Mouse (Mus musculus) heart, postnatal 10 days (tissue): ENCODE results near the gene Mc3r. TPM values are rescaled to one million over a fixed set of nuclear protein-coding genes. Genes with fewer than 3 reads are reported as not detected.

Source experiments
- DNase-seq, 2 experiments: peaks; one replicate each; pipeline ENCODE4 v3.0.0; 2021
- intact Hi-C: fragments of 180-260 bp; cut with DNase I; formaldehyde crosslinking; loops from one replicate; pipeline ENCODE4 v1.15.1; 2025
- total RNA-seq, 2 experiments: library from RNA; stranded (reverse); gene quantifications; 2 replicates each; pipeline ENCODE4 v1.2.3; 2021

Mc3r gene
- total RNA-seq, 2 experiments from 2014 or later, result not detected

DNA sequence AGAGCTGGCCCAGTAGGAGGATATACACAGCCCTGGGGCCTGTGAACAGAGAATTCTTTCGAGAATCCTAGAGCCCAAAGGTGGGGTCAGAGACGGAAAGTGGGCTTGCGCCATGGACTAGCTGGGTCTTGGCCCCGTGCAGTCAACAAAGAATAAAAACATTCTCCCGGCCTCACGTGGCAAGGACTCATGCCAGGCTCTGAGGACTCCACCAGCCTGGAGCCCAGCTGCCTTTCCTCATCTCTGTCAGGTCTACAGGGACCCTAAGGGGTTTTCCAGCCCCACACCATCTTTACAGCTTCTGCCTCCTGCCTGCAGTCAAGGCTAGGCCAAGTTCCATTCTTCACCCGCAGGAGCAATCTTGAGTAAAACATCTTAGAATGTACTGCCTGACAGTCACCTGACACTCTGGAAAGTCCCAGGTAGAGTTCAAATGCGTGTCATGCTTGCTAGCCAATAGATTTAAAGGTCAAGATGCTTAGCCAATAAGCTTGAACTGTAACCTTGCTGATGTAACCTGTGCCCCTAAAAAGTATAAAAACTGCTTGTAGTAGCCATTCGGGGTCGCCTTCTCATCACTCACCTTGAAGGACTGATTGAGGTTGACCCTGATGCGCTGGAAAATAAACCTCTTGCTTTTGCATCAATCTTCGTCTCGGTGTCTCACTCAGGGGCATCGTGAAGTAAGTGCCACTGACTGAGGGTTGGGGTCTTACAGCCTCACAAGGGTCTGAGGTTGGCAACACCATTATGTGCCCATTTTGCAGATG, 43.6 kb downstream of the Mc3r start:
- intact Hi-C loops, result no loop called here
- DNase-seq, result no peak

DNA sequence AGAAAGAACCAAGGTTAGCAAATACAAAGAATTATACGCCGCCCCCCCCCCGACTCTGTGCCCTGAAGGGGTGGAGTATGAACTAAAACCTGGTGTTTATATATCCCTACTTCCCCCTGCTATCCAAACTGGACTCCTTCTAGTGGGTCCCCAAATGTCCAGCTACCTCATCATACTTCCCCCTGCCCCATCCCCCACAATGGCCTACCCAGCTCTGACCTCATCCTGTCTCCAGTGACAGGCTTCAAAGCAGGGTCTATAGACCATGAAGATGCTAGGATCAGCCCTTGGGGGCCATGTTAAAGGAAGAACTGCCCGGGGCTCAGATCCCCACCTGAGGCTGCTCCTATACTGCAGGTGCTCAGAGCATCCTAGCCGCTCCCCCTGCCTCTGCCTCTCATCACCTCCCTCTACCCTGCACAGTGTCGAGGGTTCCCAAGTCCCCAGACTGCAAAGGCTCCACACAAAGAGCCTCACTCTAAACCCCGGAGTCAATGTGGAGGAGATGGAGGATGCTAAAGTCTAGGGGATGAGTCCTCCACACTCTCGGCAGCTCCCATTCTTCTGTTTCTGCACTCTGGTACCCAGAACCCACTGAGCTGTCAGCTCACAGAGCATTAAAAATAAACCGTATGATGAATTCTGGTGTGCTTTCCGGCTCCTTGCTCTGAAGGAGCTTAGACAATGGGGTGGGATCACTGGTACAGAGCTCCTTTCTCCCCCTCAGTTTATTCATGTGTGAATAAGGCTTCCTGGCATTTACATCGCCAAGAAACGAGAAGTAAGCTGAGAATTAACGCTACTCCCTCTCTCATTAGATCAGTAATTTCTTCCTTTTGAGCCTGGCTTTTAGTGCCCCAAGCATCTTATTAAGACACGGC, 44.5 kb downstream of the Mc3r start:
- intact Hi-C loops, result no loop called here
- no peak for DNase-seq

DNA sequence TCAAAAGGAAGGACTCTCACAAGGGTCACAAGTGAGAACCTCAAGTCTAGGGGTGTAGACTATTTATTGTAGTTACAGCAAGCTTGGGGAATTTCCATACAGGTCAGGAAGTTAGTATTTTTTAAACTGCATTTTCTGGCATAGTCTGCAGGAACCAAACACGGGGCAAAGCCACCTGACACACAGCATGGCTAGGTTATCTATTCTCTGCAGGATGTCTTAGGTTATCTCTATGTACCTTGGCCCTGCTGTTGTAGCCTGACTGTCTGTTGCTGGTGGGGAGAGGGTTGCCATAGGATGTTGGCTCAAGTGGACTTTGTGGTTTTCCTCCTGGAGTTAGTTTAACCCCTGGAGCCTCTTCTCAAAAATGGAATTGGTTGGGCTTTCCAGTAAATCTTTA, 49.8 kb downstream of the Mc3r start:
- intact Hi-C loops, result no loop called here

DNA sequence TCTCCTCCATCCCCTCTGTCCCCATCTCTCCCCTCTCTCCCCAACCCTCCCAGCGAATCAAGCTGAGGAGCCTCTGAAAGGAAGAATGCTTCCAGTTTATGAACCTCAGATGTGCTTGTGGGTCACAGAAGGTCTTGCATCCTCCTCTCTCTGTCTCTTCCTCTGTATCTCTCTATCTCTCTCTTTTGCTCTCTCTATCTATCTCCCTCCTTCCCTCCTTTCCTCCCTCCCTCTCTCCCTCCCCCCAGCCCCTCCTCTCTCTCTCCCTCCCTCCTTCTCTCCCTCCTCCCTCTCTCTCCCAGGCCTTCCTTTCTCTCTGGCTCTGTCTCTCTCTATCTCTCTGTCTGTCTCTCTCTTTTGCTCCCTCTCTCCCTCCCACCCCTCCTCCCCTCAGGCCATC, 50.2 kb downstream of the Mc3r start:
- no peak for DNase-seq
- intact Hi-C loops, result no loop called here

More for the DNA sequence above, 49.8 kb downstream of the Mc3r start:
- no peak for DNase-seq

- intact Hi-C loops, result no loop called here
- no peak for DNase-seq
Measured at GRCm38 (mm10) chr2:172299126-172299921, 51.0 kb downstream of the Mc3r start.

Other genes with a start within 250 kb of the Mc3r start
- not detected for gene Cbln4, start 205.0 kb upstream of the Mc3r start, total RNA-seq
- 1 to 10 TPM; 7.2 to 9.1 TPM for gene Fam210b, start 97.1 kb downstream of the Mc3r start, total RNA-seq
- gene Aurka, start 122.0 kb downstream of the Mc3r start, total RNA-seq, result 10 to 100 TPM; 10.8 to 13.7 TPM
- gene Cstf1, start 122.2 kb downstream of the Mc3r start, total RNA-seq, result 10 to 100 TPM; 23.1 TPM
- under 1 TPM; 0.22 to 0.25 TPM for gene Cass4, start 145.3 kb downstream of the Mc3r start, total RNA-seq
- gene Rtf2, start 192.1 kb downstream of the Mc3r start, total RNA-seq, result 10 to 100 TPM; 40.7 to 40.9 TPM
- gene Gcnt7, start 210.1 kb downstream of the Mc3r start, total RNA-seq, result not detected
- not detected for gene Fam209, start 224.0 kb downstream of the Mc3r start, total RNA-seq